Mouse (Mus musculus): ENCODE data around the gene Palm2.

- TF ChIP-seq CTCF (IDR thresholded peaks at IDR 0.05; ENCODE audit: insufficient read depth, low read length) (no peak), POLR2A (IDR thresholded peaks at IDR 0.05; ENCODE audit: borderline replicate concordance, extremely low read depth, low read depth, low read length) (no peak)
Measured at GRCm38 (mm10) chr4:57569711-57570110, 135.7 kb downstream of the Palm2 start.
